Comparison of ENCODE assay signal across 24 mouse cellular contexts in the genomic region with DNA sequence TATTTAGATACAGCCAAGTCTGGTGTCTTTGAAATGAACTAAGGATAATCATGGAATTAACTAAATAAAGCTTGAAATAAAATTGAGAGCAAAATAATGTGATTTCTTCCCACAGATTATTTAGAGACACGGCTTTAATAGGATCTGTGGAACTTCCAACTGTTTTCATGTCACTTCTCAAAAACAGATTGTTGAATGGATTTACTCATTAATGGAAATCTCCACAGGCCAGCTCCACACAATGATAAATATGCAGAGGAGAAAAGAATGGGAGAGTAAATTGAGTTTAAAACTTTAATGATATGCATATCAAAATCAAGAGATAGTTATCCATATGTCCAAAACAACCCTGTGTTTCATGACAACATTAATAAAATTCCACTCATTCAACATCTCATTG.
DNase-seq lines count a peak whose midpoint lies in the region; ATAC-seq and TF ChIP-seq lines count a peak whose summit lies in the region.
"Had no signal": no experiment of that assay in that cellular context is flagged by ENCODE, and none has a peak within 500 bp of the region (broad histone marks: within the 10 kb centered on the region; RNA-seq: fewer than 3 reads in every experiment).

No protein-coding gene starts in this region.

- DNase-seq in midbrain, embryonic 11.5 days (ENCODE audit: low spot score, missing footprints), result no peak
- DNase-seq in midbrain, postnatal 0 days (ENCODE audit: low spot score), result no peak
- peak; percentile 6 for DNase-seq in Muller cell, postnatal 12 days (ENCODE audit: inconsistent ontology term)
- DNase-seq in brain, embryonic 14.5 days (ENCODE audit: low read depth), result peak; percentile 22
- DNase-seq: adrenal gland, adult 8-10 months; adrenal gland, postnatal 14 days; adrenal gland, postnatal 36 days; cerebellum, adult 11 months; cerebellum, adult 18-20 months; cerebellum, adult 8-10 months; cerebellum, adult 9-11 months; cerebellum, postnatal 14 days; cerebellum, postnatal 36 days; embryo, embryonic 11 days; forebrain, postnatal 0 days had no signal

- peak; percentile 57 for ATAC-seq in midbrain, embryonic 11.5 days (ENCODE audit: low FRiP score)
- no peak for ATAC-seq in midbrain, postnatal 0 days (ENCODE audit: low FRiP score)
- ATAC-seq in forebrain, embryonic 12.5 days (ENCODE audit: low FRiP score), result no peak
- ATAC-seq: activated CD4-positive, CD25-positive, alpha-beta regulatory T cell, adult 4 months; forebrain, embryonic 13.5 days; forebrain, embryonic 15.5 days; forebrain, postnatal 0 days; Patski had no signal

- H3K27ac ChIP-seq in midbrain, embryonic 11.5 days (ENCODE audit: low read depth, low read length), result no peak overlapping the region
- H3K27ac ChIP-seq in midbrain, postnatal 0 days (ENCODE audit: low read depth, low read length), result no peak overlapping the region
- no peak overlapping the region for H3K27ac ChIP-seq in forebrain, embryonic 12.5 days
- H3K27ac ChIP-seq: embryonic facial prominence, embryonic 13.5 days; embryonic facial prominence, embryonic 15.5 days; forebrain, embryonic 10.5 days; forebrain, embryonic 13.5 days; forebrain, embryonic 15.5 days had no signal

- H3K9ac ChIP-seq in midbrain, embryonic 11.5 days (ENCODE audit: low read length), result no peak overlapping the region
- no peak overlapping the region for H3K9ac ChIP-seq in midbrain, postnatal 0 days (replicated peaks; ENCODE audit: low read length, poor library complexity, severe bottlenecking)
- H3K9ac ChIP-seq in forebrain, embryonic 12.5 days, result no peak overlapping the region
- H3K9ac ChIP-seq: embryonic facial prominence, embryonic 13.5 days; embryonic facial prominence, embryonic 15.5 days; forebrain, embryonic 13.5 days; forebrain, embryonic 15.5 days; forebrain, postnatal 0 days had no signal

- H3K9me3 ChIP-seq in midbrain, embryonic 11.5 days (ENCODE audit: control insufficient read depth, low read length), result no peaks in the 10 kb centered on the region
- no peaks in the 10 kb centered on the region for H3K9me3 ChIP-seq in midbrain, postnatal 0 days (ENCODE audit: low read length)
- no peaks in the 10 kb centered on the region for H3K9me3 ChIP-seq in forebrain, embryonic 12.5 days
- H3K9me3 ChIP-seq: embryonic facial prominence, embryonic 13.5 days; embryonic facial prominence, embryonic 15.5 days; forebrain, embryonic 10.5 days; forebrain, embryonic 13.5 days; forebrain, embryonic 15.5 days had no signal

- no peaks in the 10 kb centered on the region for H3K36me3 ChIP-seq in midbrain, embryonic 11.5 days (ENCODE audit: control insufficient read depth, insufficient read depth, low read length)
- no peaks in the 10 kb centered on the region for H3K36me3 ChIP-seq in midbrain, postnatal 0 days (ENCODE audit: insufficient read depth, low read length)
- H3K36me3 ChIP-seq in forebrain, embryonic 12.5 days (replicated peaks), result no peaks in the 10 kb centered on the region
- H3K36me3 ChIP-seq: embryonic facial prominence, embryonic 13.5 days; embryonic facial prominence, embryonic 15.5 days; forebrain, embryonic 10.5 days; forebrain, embryonic 15.5 days had no signal

- no peak for TF ChIP-seq CTCF in midbrain, postnatal 0 days (IDR thresholded peaks at IDR 0.05)
- TF ChIP-seq CTCF in brain, embryonic 14.5 days (IDR thresholded peaks at IDR 0.05; ENCODE audit: borderline replicate concordance, extremely low read depth, insufficient read depth, insufficient read length), result no peak

- 24% methylated on average over 1 of the region's 1 CpGs for WGBS in midbrain, embryonic 11.5 days
- WGBS in midbrain, postnatal 0 days, result 17% methylated on average over 1 of the region's 1 CpGs
- 72% methylated on average over 1 of the region's 1 CpGs for WGBS in forebrain, embryonic 12.5 days

- TF ChIP-seq POLR2A in brain, embryonic 14.5 days (IDR thresholded peaks at IDR 0.05; ENCODE audit: borderline replicate concordance, extremely low read depth, insufficient read depth, insufficient read length, poor library complexity, severe bottlenecking), result no peak

- H3K4me3 ChIP-seq in midbrain, embryonic 11.5 days (ENCODE audit: low read depth, low read length), result no peak overlapping the region
- no peak overlapping the region for H3K4me3 ChIP-seq in midbrain, postnatal 0 days (ENCODE audit: low read depth, low read length)
- no peak overlapping the region for H3K4me3 ChIP-seq in forebrain, embryonic 12.5 days (replicated peaks)
- H3K4me3 ChIP-seq: embryonic facial prominence, embryonic 13.5 days; embryonic facial prominence, embryonic 15.5 days; erythroblast, embryonic 14.5 days; forebrain, embryonic 10.5 days; forebrain, embryonic 13.5 days; forebrain, embryonic 15.5 days had no signal

- H3K27me3 ChIP-seq in midbrain, embryonic 11.5 days (ENCODE audit: control insufficient read depth, insufficient read depth, low read length), result no peaks in the 10 kb centered on the region
- no peaks in the 10 kb centered on the region for H3K27me3 ChIP-seq in midbrain, postnatal 0 days (ENCODE audit: insufficient read depth, low read length)
- H3K27me3 ChIP-seq in forebrain, embryonic 12.5 days, result no peaks in the 10 kb centered on the region
- H3K27me3 ChIP-seq: embryonic facial prominence, embryonic 13.5 days; embryonic facial prominence, embryonic 15.5 days; forebrain, embryonic 13.5 days; forebrain, embryonic 15.5 days; Patski had no signal

- no peaks in the 10 kb centered on the region; the same call in 1 of the 2 replicates for H3K4me1 ChIP-seq in midbrain, embryonic 11.5 days (ENCODE audit: control insufficient read depth, insufficient read depth, low read length)
- H3K4me1 ChIP-seq in midbrain, postnatal 0 days (ENCODE audit: insufficient read depth, low read length), result no peaks in the 10 kb centered on the region
- no peaks in the 10 kb centered on the region for H3K4me1 ChIP-seq in forebrain, embryonic 12.5 days
- H3K4me1 ChIP-seq: embryonic facial prominence, embryonic 13.5 days; embryonic facial prominence, embryonic 15.5 days; forebrain, embryonic 10.5 days; forebrain, embryonic 13.5 days; forebrain, embryonic 15.5 days had no signal

- H3K4me2 ChIP-seq in midbrain, embryonic 11.5 days, result no peak overlapping the region
- H3K4me2 ChIP-seq in midbrain, postnatal 0 days (ENCODE audit: low read depth, low read length, poor library complexity, severe bottlenecking), result no peak overlapping the region
- H3K4me2 ChIP-seq in forebrain, embryonic 12.5 days, result no peak overlapping the region
- H3K4me2 ChIP-seq: embryonic facial prominence, embryonic 13.5 days; embryonic facial prominence, embryonic 15.5 days; forebrain, embryonic 13.5 days; forebrain, embryonic 15.5 days had no signal

Comparison
In these comparisons a context has a peak if more than half of its experiments do, and no peak if none do; other contexts are left out.
1. DNase-seq: peak in Muller cell, postnatal 12 days (single experiment) and brain, embryonic 14.5 days (single experiment); none in midbrain, embryonic 11.5 days (single experiment) and midbrain, postnatal 0 days (single experiment).